Mouse (Mus musculus): Measurements from ENCODE around the gene Cd44.

- TF ChIP-seq POLR2A (IDR thresholded peaks at IDR 0.05; ENCODE audit: low read depth, low read length), result no peak
- no peak for TF ChIP-seq CTCF (conservative IDR thresholded peaks at IDR 0.05 in 1 of 2, IDR thresholded peaks at IDR 0.05 in 1 of 2; ENCODE audit: low read depth in 2 of 2, low read length in 2 of 2)
- TF ChIP-seq USF2 (conservative IDR thresholded peaks at IDR 0.05; ENCODE audit: low read depth, low read length), result no peak
- TF ChIP-seq E2F4 (IDR thresholded peaks at IDR 0.05; ENCODE audit: insufficient replicate concordance, low read depth, low read length), result no peak
- TF ChIP-seq JUND (conservative IDR thresholded peaks at IDR 0.05; ENCODE audit: low read depth, low read length), result no peak
- TF ChIP-seq EP300 (IDR thresholded peaks at IDR 0.05; ENCODE audit: low read length), result no peak
- TF ChIP-seq ZMIZ1 (IDR thresholded peaks at IDR 0.05; ENCODE audit: low read depth, low read length), result no peak
- no peak for TF ChIP-seq JUN (IDR thresholded peaks at IDR 0.05; ENCODE audit: insufficient read depth, low read depth, low read length)
- TF ChIP-seq HCFC1 (IDR thresholded peaks at IDR 0.05; ENCODE audit: low read depth, low read length), result no peak
Measured at GRCm38 (mm10) chr2:102809436-102809835, 92.0 kb downstream of the Cd44 start.

All from CH12.LX (cell line).